Mouse (Mus musculus): ENCODE data around the gene St6galnac3.

Gene St6galnac3

GRCm38 (mm10) chr3:153580136-153580535 lies 144.8 kb downstream of the St6galnac3 start:
- DNase-seq, result no peak

DNA sequence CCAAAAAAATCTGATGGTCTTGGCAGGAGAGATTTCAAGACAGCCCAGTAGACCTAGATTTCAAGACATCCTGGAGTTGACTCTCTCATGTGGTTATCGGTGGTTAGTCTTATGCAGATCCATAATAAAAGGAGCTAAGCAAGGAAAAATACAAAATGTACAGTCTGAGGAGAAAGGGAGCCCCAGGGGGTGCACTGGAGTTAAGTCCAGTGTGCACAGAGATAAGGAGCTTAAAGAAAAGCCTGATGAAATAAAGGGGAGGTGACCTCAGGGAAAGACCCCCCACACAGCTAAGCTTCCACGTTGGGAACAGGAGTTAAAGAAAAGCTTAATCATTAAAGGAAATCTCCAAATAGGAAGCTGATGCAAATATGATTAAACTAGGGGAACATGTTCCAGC lies 147.7 kb downstream of the St6galnac3 start:
- DNase-seq, result no peak

DNA sequence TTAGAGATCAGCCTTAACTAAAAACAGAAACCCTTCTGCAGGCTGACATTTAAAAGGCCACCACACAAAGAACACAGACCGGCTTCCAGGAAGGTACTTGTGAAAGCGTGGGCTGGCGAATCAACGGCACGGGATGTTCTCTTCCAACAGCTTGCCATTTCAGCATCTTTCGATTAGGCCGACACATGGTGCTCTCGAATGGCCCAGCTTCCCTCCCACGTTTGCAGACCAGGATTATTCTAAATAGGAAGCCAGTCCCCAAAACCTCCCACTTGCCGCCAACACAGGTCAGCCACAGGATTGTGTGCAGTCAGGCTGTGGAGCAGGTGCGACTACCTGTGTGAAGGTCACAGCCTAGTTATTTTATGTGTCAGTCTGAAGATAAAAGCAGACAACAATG lies 153.8 kb downstream of the St6galnac3 start:
- DNase-seq, result no peak

DNA sequence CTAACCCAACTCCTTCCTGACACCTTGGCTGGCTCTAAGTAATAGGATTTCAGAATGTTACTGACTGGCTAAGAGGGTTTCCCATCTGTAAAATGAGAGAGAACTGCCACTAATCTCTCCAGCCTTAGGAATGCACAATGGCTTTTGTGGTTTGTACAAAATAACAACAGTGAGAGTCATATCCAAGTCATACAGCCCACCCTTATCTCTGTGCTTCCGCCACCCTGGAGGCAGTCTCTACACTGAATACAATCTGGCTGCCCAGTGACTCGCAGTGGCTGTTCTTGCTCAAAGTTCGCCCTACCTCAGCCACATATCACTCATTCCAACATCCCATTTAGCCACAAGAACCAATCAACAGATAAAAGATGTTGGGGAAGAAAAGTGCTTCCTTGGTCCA lies 156.2 kb downstream of the St6galnac3 start:
- DNase-seq, result no peak

- no peak for DNase-seq
Measured at GRCm38 (mm10) chr3:153567913-153568312, 157.1 kb downstream of the St6galnac3 start.

DNA sequence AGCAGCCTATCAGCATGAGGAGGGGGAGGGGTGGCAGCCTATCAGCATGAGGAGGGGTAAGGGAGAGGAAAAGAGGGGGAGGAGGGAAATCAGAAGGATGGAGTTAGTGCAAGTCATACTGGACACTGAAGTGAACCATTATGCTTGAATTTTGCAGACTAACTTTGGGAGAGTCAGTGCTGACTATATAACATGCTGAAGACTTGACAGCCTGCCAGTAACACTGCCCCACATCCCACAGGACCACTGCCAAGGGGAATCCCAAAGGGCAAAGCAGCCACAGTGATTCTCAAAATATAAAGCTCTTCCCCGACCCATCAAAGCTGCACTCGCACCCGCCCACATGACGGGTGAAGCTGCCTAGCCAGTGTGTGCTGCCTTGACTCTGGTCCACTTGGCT lies 157.5 kb downstream of the St6galnac3 start:
- DNase-seq, result no peak

DNA sequence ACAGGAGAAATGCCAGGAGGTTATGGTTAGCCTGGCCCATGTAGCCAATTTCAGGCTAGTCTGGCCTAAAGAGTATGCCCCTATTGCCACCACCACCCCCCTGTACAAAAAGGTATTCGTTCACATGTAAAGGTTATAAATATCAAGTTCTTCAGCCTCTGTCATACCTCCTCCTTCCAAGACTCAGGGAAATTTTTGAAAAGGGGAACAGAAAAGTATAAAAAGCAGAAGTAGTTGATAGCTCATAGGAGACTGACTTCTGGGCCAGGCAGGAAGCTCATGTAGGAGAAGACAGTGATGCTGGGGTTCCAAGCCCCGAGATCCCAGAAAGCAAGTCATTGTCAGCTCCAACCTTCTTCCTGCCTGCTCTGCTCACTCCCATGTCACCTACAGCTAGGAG lies 158.9 kb downstream of the St6galnac3 start:
- DNase-seq, result no peak

DNA sequence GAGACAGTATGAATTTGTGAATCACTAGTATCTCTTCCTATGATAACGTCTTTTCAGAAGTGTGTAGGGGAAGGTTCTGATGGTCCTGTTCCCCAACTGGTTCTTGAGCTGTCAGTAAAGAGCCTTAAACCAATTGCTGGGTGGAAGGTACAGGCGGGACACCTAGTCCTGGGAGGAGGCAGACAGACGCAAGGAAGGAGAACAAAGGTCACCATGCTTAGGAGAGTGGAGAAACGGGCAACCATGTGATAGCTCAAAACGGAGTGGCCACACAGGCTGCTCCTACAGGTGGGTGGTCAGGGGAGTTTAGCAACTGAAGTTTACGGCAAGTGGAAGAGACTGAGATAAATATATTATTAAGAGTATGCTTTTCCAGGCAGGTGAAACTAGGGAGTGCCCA lies 164.1 kb downstream of the St6galnac3 start:
- DNase-seq, result no peak

DNA sequence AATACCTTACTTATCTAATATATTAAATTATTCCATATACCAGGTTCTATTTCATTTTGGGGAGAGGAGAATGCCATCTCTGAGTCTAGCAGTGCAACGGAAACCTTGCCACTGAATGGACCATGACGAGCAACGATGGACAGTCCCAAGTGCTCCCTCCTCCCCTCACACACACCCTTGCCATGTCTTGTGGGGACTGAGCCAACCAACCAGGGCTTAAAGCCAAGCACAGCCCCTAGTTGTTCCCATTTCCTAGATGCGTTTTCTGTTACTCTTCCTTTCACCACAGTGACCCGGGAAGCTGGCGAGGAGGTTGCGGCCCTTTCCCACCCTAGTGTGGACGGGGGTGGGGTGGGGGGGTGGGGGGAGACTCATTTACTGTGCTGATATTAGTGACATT lies 165.4 kb downstream of the St6galnac3 start:
- DNase-seq, result no peak

GRCm38 (mm10) chr3:153556621-153557020 lies 168.4 kb downstream of the St6galnac3 start:
- DNase-seq, result no peak

DNA sequence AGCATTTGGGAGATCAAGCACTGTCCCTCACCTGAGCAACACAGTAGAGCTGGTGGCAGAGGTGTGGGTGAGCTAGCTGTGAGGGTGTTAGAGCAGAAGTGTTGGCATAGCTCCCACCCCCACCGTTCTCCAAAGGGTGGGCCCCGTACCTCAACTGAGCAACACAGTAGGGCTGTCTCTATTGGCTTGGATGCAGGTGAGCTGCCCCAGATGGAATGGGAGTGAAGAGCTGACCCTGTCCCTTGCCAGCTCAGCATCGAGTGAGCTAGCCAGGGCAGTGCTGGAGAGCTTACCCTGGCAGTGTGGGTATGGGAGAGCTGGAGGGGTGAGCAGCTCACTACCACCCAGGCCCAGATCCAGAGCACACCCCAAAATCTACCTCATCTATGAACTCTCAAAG lies 171.3 kb downstream of the St6galnac3 start:
- DNase-seq, result no peak

GRCm38 (mm10) chr3:153553226-153553625 lies 171.7 kb downstream of the St6galnac3 start:
- DNase-seq, result no peak

GRCm38 (mm10) chr3:153546936-153547683 lies 177.9 kb downstream of the St6galnac3 start:
- DNase-seq, result no peak

DNA sequence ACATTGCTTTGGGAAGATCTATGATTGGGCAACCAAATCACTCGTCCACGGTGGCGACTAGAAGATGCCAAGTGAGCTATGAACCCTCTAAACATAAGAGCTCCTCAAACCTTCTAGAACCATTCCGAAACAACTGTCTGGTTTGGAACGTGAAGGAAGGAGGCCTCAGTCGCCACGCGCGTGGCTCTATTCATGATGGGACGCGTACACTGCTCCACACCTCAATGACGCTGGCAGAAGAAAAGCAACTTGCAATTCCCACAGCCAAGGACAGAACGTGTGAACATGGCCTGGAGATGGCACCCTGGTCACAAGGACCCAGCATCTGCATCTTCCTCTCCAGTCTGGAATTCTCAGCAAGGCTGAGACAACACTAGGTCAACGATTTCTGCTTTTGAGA lies 185.1 kb downstream of the St6galnac3 start:
- DNase-seq, result no peak

DNA sequence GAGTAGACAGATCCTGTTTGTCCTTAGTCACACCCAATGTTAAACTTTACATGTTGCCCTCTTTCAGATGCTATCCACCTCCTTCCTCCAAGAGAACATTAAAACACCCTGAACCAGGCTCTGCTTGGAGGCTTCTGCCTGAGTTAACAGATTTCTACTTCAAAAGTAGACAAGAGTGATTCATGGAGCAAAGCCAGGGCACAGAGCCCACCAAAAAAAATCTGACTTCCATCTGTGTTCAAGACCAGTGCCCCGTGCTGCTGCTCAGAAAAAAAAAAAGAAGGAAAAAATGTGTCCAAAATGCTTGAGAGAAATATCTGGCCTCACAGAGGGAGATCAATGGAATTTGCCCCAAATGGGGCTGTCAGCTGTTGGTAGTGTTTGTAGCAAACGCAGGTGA lies 186.6 kb downstream of the St6galnac3 start:
- DNase-seq, result no peak

DNA sequence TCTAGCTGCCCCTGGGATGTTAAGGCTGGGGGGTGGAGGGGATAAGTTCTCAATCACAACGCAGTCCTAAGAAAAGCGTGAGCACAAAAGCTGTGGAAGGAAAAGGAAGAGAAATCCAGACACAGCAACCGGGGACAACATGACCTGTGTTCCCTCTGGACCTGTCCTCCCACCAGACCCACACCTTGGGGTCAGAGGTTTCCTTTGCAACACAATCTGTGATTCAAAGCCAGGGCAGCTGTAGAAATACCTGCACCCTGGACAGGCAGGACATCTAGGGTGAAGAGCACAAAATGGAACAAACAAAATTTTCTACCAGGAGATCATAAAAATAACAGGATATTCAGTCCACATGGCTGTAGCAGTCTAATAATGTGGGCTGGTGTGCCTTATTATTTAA lies 187.5 kb downstream of the St6galnac3 start:
- no peak for DNase-seq

DNA sequence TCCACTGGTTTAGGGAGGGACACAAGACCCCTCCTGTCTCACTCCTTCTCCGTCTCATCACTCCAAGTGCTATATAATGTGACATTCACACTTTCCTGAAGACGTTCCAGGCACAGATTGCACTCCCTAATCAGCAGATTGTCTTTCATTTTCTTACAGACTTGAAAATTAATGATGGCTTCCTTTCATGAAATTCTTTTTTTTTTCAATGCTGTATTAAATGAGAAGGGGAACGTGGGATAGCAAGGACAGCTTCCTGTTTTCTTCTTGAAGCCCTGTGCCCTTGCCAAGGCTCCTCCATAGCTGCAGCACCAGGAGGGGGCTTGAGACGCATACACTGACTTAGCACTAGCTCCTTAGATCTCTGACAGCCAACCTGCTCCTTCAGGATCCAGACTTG lies 188.7 kb downstream of the St6galnac3 start:
- no peak for DNase-seq

- no peak for DNase-seq
Measured at GRCm38 (mm10) chr3:153529174-153529573, 195.8 kb downstream of the St6galnac3 start.

DNA sequence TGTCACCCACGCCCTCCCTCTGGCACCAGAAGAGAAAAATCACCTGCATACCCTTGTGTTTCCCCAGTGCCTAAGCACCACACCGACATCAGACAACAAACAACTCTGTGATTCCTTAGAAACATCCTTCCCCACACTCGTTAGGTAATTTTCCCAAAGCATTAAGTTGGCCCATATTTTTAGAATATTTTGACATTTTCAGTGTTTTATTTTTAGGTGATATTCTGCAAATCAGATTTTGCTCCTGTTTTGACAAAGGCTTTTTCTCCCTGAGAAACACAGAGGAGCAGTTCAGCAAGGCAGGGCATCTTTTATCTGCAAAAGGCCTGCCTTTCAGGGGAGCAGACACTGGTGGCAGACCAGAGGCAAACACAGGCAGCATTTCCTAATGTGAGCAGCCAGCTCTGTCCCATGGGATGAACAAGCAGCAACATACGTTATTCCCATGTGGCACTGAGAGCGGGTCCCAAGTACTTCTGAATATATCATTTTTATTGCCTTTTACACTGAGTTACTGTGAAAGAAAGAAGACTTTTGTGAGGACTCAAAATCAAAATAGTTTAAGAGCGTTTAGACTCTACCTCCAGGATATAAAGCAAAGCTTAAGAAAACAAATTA lies 199.7 kb downstream of the St6galnac3 start:
- DNase-seq, result no peak

DNA sequence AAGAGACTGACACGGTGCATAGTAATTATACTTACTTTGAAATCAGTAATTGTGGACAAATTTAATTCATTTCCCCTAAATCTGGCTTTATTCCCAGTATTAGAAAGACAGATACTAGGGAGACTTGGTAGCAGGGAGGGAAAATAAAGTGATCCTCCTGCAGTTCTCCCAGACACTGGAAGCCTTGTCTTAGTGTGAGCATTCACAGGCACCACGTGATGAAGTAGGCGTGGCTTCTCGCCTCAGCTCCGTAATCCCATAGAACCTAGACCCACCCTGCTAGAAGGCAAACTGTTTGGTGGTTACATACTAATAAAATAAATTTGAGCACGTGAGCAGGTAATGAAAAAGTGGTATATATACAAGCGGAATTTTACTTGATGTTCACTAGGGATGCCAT lies 208.1 kb downstream of the St6galnac3 start:
- DNase-seq, result no peak

DNA sequence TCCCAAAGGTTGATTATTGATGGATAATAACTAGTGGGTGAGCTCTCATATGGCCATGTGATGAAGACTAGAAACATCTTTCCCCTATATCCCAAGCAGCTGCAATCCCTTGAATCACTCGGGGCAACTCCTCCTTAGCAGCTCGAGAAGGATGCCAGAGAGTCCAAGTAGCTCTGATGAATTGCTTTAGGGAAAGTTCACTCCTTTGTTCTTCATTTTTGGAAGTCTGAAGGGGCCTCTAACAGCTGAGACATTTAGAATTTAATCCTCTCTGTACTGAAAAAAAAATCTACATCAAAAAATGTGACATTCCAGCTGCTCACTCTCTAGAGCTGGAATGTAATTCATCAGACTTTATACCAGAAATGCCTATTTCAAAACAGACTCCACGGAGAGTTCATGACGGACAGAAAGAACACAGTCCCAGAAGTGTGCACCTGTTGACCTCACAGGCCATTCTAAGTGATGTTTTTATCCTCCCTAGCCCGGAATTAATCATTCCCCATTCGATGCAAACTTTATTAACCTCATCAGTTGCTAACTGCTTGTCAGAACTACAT lies 211.4 kb downstream of the St6galnac3 start:
- DNase-seq, result no peak

DNA sequence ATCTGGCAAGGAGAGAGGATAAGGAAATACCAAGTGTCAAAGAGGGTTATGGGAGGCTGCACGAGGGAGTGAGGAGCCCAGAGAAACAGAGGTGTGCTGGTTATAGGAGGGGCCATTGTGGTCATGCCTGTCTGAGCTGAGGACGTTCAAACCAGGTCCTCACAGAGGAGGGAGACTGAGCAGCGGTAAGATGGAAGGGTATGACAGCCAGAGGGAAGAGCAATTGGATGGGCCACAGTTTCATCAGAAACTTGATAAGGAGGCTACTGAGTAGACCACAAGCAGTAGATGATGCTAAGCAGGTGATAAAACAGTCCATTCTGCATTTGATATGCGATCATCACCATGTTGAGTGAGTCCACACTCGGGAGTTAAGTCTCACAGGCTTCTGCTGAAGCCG lies 212.4 kb downstream of the St6galnac3 start:
- DNase-seq, result no peak

DNA sequence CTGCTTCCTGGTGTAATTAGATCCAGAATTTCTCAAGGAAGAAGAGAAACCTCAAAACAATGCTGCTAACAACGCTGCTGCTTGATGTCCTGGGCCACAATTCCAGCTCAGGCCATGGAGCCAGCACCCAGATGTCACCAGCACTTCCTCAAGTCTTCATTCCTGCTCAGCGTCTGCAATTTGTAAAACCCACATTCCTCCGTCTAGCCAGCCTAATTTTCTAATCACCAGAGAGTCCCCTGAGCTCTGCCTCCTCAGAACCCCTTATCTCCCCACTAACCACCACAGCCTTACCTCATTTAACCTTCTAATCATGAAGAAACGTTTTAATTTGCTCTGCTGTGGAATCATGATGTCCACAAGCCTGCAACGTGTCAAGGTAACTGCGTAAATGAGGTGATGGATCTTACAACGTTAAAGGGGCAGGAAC lies 213.8 kb downstream of the St6galnac3 start:
- no peak for DNase-seq

DNA sequence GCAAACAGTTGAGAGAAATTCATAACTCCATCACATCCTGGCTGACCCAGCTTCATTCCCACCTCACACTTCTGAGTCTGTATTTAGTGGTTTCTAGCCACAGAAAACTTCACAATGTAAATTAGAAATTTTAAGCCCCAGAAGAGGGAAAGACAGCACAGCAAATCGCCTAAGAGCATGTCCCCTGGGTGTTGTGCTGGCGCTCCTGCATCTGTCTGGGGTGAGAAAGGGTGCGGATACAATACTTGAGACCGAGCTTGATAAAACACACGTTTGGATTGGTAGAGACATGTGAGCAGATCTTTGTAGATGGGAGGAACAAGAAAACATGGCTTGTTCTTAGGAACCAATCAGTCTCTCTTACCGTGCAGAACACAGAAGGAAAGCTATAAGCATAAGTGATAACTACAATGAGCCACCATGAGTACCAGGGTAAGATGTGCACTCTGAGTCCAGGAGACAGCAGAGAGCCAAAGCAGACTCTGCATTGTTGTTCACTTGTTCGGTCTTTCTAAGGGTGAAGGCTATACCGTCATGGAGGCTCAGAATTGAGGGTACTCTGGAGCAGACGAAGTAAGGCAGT lies 214.8 kb downstream of the St6galnac3 start:
- DNase-seq, result no peak
